Mouse (Mus musculus) cerebellum, adult (tissue): ENCODE data around the gene Cd83.

Experiments used
- ATAC-seq: cut with Nextera tagmentation; 2 replicates; pipeline ENCODE4 v1.9.2; 2017; ENCODE audit warnings: mild to moderate bottlenecking, moderate library complexity, mixed read lengths; ENCODE audit not compliant: insufficient number of reproducible peaks, low FRiP score, low TSS enrichment

The Cd83 gene

DNA sequence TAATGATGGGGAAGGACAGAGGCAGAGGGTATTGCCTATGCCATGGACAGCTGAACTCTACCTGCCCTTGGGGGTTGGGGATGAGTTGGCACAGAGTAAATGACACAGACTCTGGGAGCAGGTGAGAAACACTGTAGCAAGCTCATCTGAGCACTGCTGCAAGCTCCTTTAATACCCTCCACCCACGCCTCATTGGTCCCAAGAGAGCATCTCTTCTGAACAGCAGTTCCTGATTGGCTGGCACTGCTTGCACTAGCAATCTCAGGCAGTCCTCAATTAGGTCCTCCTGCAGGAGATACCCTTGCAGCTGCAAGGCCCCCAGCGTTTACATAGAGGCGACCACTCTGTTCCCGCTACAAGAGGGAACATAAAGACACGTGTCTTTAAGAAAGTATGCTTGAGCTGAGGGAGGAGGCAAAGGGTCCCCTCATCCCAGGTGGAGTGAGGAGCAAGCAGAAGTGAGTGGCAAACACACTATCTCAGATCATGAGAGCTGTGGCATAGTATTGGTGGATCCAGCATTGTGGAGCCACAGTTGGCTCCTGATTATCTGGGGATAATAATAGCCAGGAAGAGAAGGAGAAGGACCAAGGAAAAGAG lies 20.7 kb downstream of the Cd83 start:
- ATAC-seq, result no peak

DNA sequence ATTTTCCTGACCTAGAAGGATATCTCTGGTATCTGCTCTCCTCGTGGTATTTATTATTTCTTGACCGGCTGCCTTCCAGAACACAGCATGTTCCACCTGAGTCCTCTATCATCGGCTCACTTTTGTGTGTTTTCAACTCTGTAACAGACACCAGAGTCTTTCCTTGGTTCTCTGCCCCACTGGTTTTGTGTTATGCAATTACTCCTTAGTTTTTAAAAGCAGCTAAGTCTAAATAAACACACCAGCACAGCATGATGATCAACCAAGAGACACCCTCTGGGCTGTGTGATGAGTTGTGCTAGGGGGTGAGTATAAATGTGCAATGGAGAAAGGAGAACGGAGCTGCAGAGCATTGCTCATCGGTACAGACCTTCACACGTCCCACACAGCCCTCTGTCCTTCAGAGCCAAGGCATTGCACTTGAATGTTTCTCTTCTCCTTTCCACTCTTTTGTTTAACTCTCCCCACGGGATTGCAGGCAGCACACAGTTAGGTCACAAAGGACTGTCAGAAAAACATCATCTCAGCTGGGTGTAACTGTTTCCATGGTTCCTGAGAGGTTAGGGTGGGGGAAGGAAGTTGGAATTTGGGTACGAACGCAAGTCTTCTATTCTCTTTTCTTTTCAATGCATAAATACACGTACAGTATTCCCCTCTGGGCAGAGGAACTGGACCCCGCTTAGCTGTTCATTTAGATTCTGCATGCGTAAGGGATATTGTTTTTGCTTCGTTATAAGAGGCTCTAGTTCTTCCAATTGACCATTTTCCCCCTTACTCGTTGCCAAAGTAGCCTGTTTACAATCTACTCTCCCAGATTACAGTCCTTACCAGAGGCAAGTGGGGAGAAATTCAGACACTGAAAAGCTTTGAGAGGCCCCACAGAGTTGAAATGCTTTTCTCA lies 22.0 kb downstream of the Cd83 start:
- no peak for ATAC-seq

DNA sequence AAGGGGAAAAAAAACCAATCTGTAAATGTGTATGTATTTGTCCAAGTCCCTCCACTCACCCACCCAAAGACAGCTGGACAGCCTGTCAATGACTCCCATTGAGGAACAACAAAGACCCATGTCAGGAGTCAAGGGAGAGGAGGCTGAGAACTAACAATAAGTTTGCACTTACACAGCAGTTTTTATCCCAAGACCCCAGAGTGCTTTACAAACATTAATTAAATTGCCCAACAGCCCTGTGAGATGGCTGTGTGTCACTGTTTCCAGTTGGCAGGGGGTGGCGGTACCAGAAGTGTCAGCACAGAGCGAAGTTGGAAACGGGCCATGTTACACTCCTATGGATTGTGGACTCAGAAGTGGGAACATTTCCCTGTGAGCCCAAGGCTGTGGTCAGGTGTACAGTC lies 22.7 kb downstream of the Cd83 start:
- no peak for ATAC-seq

DNA sequence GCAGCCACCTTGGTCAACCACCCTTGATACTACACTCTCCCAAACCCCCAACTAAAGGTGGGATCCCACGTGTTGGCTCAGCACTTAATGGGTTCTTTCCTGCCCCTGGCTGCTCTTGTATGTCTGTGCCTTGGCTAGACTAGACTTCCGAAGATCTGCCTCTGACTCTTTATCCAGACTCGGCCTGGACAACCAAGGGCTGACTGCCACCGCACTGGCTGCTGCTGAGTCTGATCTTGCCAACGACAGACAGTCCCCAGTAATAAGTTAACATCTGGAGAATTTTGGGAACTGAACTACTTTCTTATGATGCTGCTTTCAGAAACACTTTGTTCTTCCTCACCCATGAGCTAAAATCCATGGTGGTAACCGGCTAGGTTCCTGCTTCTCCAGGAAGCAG lies 26.0 kb downstream of the Cd83 start:
- ATAC-seq, result no peak

DNA sequence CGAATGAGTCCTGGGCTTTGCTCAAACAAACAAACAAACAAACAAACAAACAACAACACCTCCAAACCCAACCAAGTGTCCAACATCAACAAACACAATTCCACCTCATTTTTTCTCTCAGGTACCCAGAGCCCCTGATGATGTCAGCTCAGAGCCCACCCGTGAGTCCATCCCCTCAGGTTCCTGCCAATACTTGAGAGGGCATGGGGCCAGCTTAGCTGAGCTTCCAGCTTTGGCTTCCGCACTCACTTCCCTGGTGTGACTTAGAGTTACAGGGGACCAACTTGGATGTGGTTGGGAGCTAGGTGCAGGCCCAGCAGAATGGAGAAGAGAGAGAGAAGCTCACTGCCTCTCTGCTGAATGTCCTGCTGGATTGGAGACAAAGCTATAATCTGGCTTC lies 27.3 kb downstream of the Cd83 start:
- ATAC-seq, result no peak

DNA sequence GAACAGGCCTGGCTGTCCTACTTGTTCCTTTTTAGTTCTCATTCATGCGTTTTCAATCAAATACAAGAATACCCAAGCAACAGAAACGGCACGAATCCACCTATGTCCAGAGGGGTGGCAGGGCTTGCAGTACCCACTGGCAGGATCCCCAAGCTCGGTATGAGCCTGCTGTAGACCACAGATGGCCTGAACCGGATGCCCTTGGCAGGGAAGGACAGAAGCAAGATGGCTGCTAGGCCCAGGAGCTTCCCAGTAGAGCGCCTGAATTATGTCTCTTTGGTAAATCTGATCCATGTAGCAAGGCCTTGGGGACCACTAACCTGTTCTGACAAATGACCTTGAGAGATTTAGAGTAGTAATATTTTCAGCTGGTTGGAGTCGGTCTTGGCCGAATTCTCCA lies 28.9 kb downstream of the Cd83 start:
- peak; percentile 72 for ATAC-seq

DNA sequence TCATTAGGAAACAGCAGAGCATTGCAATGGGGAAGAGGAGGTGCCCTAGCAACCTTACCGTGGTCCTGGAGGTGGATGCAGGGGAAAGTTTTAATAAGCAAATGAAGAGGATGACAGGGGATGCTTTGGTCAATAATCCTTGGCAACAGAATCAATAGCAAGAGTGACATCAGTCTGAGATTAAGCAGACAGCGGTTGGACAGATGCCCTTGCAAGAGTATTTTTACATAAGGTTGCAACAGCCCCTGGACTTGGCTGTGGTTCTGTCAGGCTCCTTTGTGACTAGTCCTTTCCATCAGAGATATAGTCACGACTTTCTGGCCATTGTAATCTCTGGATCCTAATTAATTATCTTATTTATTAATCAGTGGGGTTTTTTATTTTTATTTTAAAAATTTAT lies 32.9 kb downstream of the Cd83 start:
- no peak for ATAC-seq

DNA sequence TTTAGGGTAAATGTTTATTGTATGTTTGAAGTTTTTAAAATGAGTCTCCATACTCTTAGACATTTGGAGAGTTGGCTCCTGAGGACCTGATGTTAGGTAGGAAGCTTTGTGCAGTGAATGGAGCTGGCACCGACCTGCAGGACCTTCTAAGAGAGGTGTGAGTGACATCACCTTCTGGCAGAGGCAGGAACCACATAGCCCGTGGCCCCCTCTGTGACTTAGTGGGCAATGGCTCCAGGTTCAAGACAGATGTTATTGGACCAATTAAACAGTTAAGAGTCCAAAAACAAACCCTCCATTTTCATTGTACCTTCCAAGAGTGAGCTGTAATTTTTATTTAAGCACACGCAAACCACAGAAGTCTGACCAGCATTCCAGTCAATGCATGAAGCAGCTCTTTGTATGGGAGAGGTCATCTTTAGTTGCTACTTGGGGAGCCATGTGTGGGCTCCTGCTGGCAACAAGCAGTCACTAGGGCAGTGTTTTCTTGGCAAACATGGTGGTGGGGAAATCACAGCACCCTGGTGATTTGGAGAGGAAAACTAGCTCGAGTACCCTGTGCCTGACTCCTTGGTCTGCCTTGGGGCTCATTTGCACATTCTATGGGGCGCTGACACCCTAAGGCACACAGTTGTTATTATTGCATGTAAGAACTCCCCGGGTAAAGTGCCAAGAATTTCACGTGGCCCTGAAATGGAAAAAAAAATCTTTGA lies 33.9 kb downstream of the Cd83 start:
- ATAC-seq, result no peak

DNA sequence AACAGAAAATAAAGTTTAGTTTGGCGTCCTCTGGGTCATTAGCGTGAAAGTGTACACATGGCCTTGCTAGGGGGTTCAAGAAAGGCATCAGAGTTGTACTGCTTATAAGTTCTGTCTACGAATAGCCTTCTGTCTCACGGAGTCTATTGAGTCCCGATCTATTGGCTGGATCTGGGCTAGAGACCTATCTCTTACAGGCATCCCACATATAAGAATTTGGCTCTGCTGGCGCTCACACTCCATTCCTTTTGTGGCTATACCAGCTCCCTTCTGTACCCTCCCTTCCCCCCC lies 34.4 kb downstream of the Cd83 start:
- ATAC-seq, result no peak

DNA sequence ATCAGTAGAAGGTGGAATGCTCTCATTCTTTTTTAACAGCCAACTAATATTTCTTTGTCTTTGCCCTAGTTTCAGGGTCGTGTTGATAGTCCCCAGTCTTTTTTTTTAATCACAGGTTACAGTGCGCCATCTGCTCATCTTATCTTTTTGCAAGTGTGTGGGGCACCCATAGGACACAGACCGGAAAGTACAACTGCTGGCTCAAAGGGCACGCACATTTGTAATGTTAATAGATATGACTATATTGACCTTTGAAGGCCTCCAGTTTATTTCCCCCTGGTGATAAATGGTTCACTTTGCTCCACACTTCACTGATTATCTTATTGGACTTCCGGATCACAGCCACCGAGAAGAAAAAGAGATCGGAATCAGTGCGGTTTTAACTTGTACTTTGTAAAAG lies 35.5 kb downstream of the Cd83 start:
- no peak for ATAC-seq

DNA sequence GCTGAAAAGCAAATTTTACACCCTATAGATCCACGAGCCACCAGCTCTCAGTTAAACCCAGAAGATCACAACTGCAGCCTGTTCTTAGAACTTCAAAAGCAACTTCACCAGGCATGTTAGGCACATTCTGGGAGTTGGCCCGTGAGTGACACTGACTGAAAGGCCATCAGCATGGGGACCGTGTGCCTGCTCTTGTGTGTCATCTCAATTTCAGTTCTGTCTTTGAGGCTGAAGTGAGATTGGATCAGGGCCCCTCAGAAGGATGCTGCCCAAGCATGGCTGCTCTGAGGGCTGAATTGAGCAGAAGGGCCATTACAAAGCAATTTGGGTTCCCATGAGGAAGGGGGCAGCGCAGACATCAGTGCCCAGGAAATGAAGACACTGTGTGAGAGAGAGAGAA lies 37.7 kb downstream of the Cd83 start:
- no peak for ATAC-seq

DNA sequence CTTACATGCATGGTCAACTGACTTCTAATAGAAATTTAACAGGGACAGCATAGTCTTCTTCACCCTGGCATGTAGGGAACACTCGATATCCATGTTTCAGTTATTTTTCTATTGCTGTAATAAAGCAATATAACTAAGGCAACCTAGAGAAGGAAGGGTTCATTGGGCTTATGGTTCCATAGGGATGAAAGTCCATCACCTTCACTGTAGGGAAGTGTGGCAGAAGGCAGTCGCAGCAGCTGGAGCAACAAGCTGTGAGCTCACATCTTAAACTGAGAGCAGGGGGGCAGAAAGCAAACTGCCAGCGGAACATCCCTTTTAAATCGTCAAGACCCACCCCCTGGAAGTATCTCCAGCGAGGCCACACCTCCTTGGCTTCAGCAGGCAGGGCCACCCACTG lies 44.1 kb downstream of the Cd83 start:
- ATAC-seq, result no peak

DNA sequence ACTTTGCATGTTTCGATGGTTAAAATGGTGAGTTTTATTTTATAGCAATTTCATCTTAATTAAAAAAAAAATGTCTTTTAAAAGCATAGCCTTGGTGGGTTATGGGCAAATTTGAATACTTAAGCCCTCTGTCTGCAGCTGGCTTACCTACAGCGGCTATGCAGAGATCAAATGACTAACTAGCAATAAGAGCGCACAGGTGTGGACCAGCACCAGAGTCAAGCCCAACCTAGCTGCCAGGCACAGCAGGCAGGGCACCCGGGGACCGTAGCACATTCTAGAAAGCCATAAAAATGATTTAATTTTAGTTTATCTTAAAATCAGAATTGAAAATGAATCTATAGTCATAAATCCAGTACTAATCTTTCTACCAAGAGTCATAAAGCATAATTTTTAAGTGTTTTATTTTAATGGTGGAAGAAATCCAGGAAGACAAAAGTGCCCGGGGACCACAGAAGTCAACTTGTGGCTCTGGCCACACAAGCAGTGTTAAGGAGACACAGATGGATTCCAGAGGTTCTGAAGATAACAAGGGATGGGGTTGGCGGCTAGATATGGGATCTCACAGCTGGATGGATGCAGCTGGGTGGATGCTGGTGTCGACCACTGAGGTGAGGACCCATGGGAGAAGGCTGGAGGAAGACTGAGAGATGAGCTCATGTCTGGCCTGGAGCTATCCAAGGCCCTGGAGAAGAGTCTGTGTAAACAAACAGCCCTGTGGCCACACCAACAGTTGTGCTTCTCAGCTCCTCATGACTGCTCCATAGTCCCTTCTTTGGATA lies 46.5 kb downstream of the Cd83 start:
- no peak for ATAC-seq

DNA sequence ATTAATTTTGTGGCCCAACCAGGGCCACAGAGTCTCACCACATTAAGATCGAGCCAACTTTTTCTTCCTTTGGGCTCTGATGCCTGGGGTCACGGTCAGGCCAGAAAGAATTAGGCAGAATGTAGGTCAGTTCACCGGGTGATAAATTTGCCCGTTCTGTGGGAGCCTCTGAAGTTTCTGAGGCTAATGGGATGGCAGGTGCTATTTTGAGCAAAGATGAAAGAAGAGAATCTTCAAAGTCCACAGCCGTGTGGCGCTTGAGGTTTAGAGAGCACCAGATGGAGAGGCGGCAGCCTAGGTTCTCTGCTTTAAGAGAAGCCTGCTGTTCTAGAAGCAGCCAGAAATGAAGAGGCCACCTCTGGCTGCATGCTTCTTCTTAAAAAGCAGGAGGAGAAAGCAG lies 48.2 kb downstream of the Cd83 start:
- ATAC-seq, result no peak

DNA sequence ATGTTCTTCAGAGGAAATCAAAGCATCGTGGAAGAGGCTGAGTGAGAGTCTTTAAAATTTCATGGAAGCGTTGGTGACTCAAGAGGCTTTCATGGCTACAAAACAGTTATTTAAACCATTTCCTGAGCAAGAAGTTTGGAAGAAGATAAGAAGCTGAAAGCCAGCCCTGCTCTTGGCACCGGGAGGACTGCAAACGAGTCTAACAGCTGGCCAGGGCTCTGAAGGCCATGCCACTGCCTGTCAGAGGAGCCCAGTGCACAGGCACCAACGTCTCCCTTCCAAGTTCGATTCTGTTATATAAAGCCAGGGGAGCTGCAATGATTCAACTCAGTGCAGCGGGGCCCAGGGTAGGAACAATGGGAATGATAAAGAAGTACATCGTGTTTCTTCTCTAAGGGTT lies 51.8 kb downstream of the Cd83 start:
- no peak for ATAC-seq

DNA sequence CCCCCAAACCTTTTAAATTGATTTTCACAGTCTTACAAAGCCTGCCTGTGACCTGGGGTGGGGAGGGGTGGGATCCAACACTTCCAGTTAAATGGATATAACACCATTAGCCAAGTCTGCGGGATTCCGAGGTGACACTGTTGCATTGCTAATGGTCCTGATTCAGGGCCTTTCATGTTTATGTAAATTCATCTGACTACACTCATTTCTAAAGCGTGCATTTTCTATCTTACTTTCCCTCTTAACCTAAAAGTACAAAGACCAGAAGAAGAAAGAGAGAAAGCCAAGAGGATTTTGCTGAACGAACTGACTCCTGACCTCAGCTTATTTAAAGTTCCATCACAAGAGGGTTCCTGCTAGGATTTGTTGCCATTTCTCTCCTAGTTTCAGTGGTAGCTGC lies 53.2 kb downstream of the Cd83 start:
- no peak for ATAC-seq

DNA sequence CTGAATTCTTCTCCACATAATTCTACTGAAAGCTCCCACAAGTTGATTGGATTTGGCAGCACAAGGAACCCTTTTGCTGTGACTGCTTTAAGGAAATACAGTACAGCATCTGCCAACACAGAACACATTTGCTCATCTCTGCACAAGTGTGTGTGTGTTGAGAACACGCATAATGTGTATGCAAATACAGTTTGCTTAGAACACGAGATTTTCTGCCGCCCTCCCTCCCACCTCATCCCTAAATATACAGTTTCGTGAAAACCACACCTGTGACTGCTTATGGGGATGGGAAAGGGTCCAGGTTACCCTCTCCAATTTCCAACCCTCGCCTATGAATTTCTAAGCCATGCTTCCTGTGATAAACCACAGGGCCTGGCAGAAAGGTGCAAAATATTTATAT lies 60.6 kb downstream of the Cd83 start:
- ATAC-seq, result no peak

DNA sequence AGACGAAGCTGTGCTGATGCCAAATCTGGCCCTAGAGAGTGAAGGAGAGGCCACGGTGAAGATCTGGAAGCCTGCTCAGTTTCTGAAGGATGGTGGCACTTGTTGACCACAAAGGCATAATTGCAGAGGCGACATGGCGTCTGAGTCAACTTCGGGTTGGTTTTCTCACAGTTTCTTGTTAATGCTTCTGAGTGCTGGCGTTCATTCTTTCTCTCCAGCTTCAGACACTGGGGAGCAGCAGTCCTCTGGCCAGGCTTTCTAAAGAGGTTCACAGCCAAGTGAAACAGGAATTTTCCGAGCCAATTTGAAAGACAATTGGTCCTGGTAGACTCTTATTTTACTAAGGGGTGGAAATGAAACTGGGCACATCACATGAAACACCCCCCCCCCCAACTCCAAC lies 62.6 kb downstream of the Cd83 start:
- no peak for ATAC-seq

DNA sequence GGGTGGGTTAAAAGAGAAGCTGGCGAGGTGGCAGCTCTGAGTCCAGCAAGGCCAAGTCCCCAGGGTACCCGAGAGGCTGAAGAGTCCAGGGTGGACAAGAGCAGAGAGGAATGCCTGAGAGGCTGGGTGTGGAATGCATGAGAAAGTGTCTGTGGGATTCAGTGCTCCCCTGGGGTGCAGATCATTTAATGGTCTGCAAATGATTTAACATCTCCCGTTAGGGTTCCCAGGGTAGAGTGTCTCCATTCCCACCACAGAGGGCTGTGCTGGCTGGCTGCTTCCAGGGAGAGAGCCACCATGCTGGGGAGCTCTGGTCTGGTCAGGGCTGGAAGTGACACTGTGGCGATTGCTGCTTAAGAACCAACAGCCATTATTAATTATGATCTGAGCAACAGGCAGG lies 65.2 kb downstream of the Cd83 start:
- ATAC-seq, result no peak

DNA sequence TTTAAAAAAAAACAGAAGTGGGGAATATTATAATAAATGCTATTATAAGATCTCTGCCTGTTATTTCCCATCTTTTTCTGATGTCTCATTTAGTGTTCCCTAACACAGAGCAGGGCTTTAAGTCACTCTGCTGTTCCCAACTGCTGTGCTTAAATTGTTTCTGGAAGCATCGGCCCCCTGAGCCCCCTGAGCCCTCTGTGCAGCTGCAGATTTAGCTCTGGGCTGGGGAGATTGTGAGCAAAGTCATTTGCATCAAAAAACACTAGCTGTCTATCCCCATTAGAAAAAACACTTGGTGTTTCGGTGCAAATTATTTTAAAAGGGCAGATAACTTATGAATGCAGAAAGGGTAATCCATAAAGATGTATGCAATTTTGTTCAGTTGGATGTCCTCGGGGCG lies 66.5 kb downstream of the Cd83 start:
- no peak for ATAC-seq
